Mouse (Mus musculus) kidney, postnatal 25 days (tissue): Measurements from ENCODE around the gene Syngr2.

Experiments
- DNase-seq, 2 experiments: peaks; one replicate each; pipeline ENCODE4 v3.0.0; 2021; ENCODE audit warnings: mixed read lengths in 2 of 2

The Syngr2 gene

GRCm38 (mm10) chr11:117834086-117834485 is 24.6 kb downstream of the Syngr2 start:
- DNase-seq: peak; percentile 71 to 90

- DNase-seq: peak; percentile 42 to 81
Observed at GRCm38 (mm10) chr11:117836306-117836705, 26.8 kb downstream of the Syngr2 start.

- peak; percentile 42 to 81 for DNase-seq
Observed at GRCm38 (mm10) chr11:117838572-117838971, 29.1 kb downstream of the Syngr2 start.

- no peak for DNase-seq
Observed at GRCm38 (mm10) chr11:117839021-117839420, 29.6 kb downstream of the Syngr2 start.

GRCm38 (mm10) chr11:117840910-117841309 is 31.4 kb downstream of the Syngr2 start:
- no peak for DNase-seq

- DNase-seq: no peak
Observed at GRCm38 (mm10) chr11:117843434-117843833, 34.0 kb downstream of the Syngr2 start.

- peak; percentile 57 to 85 for DNase-seq
Observed at GRCm38 (mm10) chr11:117844997-117845396, 35.5 kb downstream of the Syngr2 start.

- no peak for DNase-seq
Observed at GRCm38 (mm10) chr11:117845651-117846050, 36.2 kb downstream of the Syngr2 start.

GRCm38 (mm10) chr11:117846640-117847039 is 37.2 kb downstream of the Syngr2 start:
- DNase-seq: peak; percentile 69 to 90

GRCm38 (mm10) chr11:117847593-117848215 is 38.2 kb downstream of the Syngr2 start:
- peak in 1 of 2 experiments; percentile 69 for DNase-seq

- peak; percentile 43 to 69 for DNase-seq
Observed at GRCm38 (mm10) chr11:117848271-117848984, 39.0 kb downstream of the Syngr2 start.

GRCm38 (mm10) chr11:117848985-117849671 is 39.7 kb downstream of the Syngr2 start, which contains the start of gene Birc5:
Gene Birc5, plus strand, starts transcription at chr11:117849251.
- DNase-seq: peak; percentile 97 to 98

GRCm38 (mm10) chr11:117852875-117853274 is 43.4 kb downstream of the Syngr2 start:
- DNase-seq: peak in 1 of 2 experiments; percentile 64

- no peak for DNase-seq
Observed at GRCm38 (mm10) chr11:117854241-117854640, 44.8 kb downstream of the Syngr2 start.

GRCm38 (mm10) chr11:117855360-117855759 is 45.9 kb downstream of the Syngr2 start:
- no peak for DNase-seq

GRCm38 (mm10) chr11:117855975-117856374 is 46.5 kb downstream of the Syngr2 start:
- DNase-seq: no peak

- DNase-seq: no peak
Observed at GRCm38 (mm10) chr11:117857462-117857861, 48.0 kb downstream of the Syngr2 start.

- no peak for DNase-seq
Observed at GRCm38 (mm10) chr11:117858392-117858791, 48.9 kb downstream of the Syngr2 start.

- DNase-seq: no peak
Observed at GRCm38 (mm10) chr11:117860601-117861000, 51.1 kb downstream of the Syngr2 start, which contains the start of gene Tmem235. Gene Tmem235, plus strand, starts transcription at chr11:117860752.

- peak; percentile 64 to 84 for DNase-seq
Observed at GRCm38 (mm10) chr11:117863174-117863856, 53.8 kb downstream of the Syngr2 start.
